Comparison of ENCODE assay signal across 20 mouse cellular contexts in the genomic region with DNA sequence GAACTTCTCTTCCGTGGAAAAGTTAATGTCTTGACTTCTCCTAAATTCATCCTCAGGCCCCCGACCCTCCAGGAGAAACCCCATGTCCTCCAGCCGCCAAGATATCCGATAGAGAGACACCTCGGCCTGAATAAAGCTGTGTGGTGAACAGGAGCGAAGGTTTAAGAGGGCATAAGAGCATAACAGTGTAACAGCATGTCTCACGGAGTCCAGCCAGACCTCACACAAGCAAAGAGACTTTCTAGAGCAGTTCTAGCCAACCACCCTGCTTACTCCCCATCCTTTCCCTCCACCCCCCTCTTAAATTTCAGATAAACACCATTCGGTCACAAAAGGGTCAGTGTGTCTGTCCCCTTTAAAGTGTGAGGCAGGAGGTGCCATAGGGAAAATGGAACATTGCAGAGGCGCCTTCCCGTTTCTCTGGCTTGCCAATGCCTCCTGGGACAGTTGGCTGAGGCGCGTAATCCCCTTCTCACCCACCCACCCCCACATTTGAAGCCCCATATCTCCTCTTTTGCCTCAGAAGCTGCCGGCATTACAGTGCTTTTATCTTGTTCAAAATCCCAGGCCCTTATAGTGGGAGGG. TPM values are rescaled to one million over a fixed set of nuclear protein-coding genes. Genes with fewer than 3 reads are reported as not detected.
DNase-seq lines count a peak whose midpoint lies in the region; ATAC-seq and TF ChIP-seq lines count a peak whose summit lies in the region.
"Had no signal": no experiment of that assay in that cellular context is flagged by ENCODE, and none has a peak within 500 bp of the region (broad histone marks: within the 10 kb centered on the region; RNA-seq: fewer than 3 reads in every experiment).

No protein-coding gene starts in this region.

- peaks cover 57% of the 10 kb centered on the region for H3K4me1 ChIP-seq in kidney, embryonic 15.5 days
- H3K4me1 ChIP-seq in neural tube, embryonic 15.5 days, result peaks cover 16% of the 10 kb centered on the region
- no peaks in the 10 kb centered on the region for H3K4me1 ChIP-seq in thymus, adult 2 months (replicated peaks; ENCODE audit: control insufficient read depth, insufficient read depth, low read length)

- intact Hi-C loops in left cerebral cortex, postnatal 14 days (cut with DNase I), result no loop called here

- peak overlapping the region; percentile 84 for H3K4me2 ChIP-seq in kidney, embryonic 15.5 days
- H3K4me2 ChIP-seq in neural tube, embryonic 15.5 days, result no peak overlapping the region
- H3K4me2 ChIP-seq: forebrain, embryonic 12.5 days; liver, embryonic 15.5 days had no signal

- H3K27me3 ChIP-seq in kidney, embryonic 15.5 days, result peaks cover 98% of the 10 kb centered on the region
- peaks cover 97% of the 10 kb centered on the region for H3K27me3 ChIP-seq in neural tube, embryonic 15.5 days (replicated peaks)
- peaks cover 16% of the 10 kb centered on the region for H3K27me3 ChIP-seq in thymus, adult 2 months (ENCODE audit: control insufficient read depth, insufficient read depth, low read length)
- H3K27me3 ChIP-seq: CH12.LX had no signal

- peak overlapping the region; percentile 98 for H3K27ac ChIP-seq in kidney, embryonic 15.5 days
- no peak overlapping the region for H3K27ac ChIP-seq in neural tube, embryonic 15.5 days (replicated peaks)
- H3K27ac ChIP-seq in thymus, adult 2 months (ENCODE audit: control insufficient read depth, insufficient read depth, low read length), result no peak overlapping the region
- H3K27ac ChIP-seq: forebrain, embryonic 12.5 days; liver, embryonic 15.5 days had no signal

- DNase-seq in adrenal gland, adult 2 months, result peak; percentile 25
- no peak for DNase-seq in adrenal gland, adult 8-10 months
- no peak for DNase-seq in kidney, adult 11 months
- DNase-seq in neural tube, embryonic 10.5 days (ENCODE audit: extremely low spot score, low spot score), result peak; percentile 53
- DNase-seq in thymus, adult 2 months, result no peak
- no peak for DNase-seq in left cerebral cortex, postnatal 14 days (ENCODE audit: low spot score in 2 of 2)
- DNase-seq: cerebellum, postnatal 25 days; heart, adult 11 months; heart, postnatal 10 days; kidney, postnatal 25 days; right cerebral cortex, postnatal 4 days; thymus, adult 18-20 months had no signal

- no peak for TF ChIP-seq CTCF in thymus, adult 2 months (IDR thresholded peaks at IDR 0.05; ENCODE audit: borderline replicate concordance, control insufficient read depth, extremely low read depth, insufficient read depth, low read length, poor library complexity)

- no peaks in the 10 kb centered on the region for H3K36me3 ChIP-seq in kidney, embryonic 15.5 days
- H3K36me3 ChIP-seq in neural tube, embryonic 15.5 days, result no peaks in the 10 kb centered on the region
- no peaks in the 10 kb centered on the region for H3K36me3 ChIP-seq in thymus, adult 2 months (ENCODE audit: control insufficient read depth, insufficient read depth, low read length)
- H3K36me3 ChIP-seq: forebrain, embryonic 12.5 days; liver, embryonic 15.5 days had no signal

- ATAC-seq in kidney, embryonic 15.5 days (replicated peaks; ENCODE audit: low FRiP score), result no peak
- no peak for ATAC-seq in neural tube, embryonic 15.5 days (ENCODE audit: low FRiP score)
- ATAC-seq: hindbrain, embryonic 16.5 days had no signal

- 35% methylated on average over 13 of the region's 13 CpGs for WGBS in kidney, embryonic 15.5 days
- 7% methylated on average over 13 of the region's 13 CpGs for WGBS in neural tube, embryonic 15.5 days
- WGBS in thymus, adult 2 months, result 21% methylated on average over 13 of the region's 13 CpGs

- 0 out of 2 replicates have a peak overlapping the region, but pooled peaks have one; percentile 25 for H3K9ac ChIP-seq in kidney, embryonic 15.5 days
- H3K9ac ChIP-seq in neural tube, embryonic 15.5 days (replicated peaks), result no peak overlapping the region
- H3K9ac ChIP-seq: forebrain, embryonic 12.5 days; liver, embryonic 15.5 days had no signal

- no peak for TF ChIP-seq POLR2A in thymus, adult 2 months (IDR thresholded peaks at IDR 0.05; ENCODE audit: control insufficient read depth, extremely low read depth, insufficient read depth, low read length, poor library complexity)

- H3K4me3 ChIP-seq in kidney, embryonic 15.5 days (replicated peaks), result 0 out of 2 replicates have a peak overlapping the region, but pooled peaks have one; percentile 51
- no peak overlapping the region for H3K4me3 ChIP-seq in neural tube, embryonic 15.5 days (replicated peaks)
- H3K4me3 ChIP-seq in thymus, adult 2 months (ENCODE audit: control insufficient read depth, insufficient read depth, low read length), result no peak overlapping the region
- H3K4me3 ChIP-seq: forebrain, embryonic 12.5 days; liver, embryonic 15.5 days had no signal

- H3K9me3 ChIP-seq in kidney, embryonic 15.5 days (replicated peaks), result no peaks in the 10 kb centered on the region
- no peaks in the 10 kb centered on the region for H3K9me3 ChIP-seq in neural tube, embryonic 15.5 days (replicated peaks)
- H3K9me3 ChIP-seq: forebrain, embryonic 12.5 days; liver, embryonic 15.5 days had no signal

RNA-seq across cellular contexts. Expression of gene Tbx3, which starts 3.0 kb away (rescaled TPM):
- 100 to 1,000 TPM; 285 to 315 TPM for total RNA-seq in adrenal gland, adult 2 months (2021)
- polyA plus RNA-seq in adrenal gland, adult 2 months (2012; rRNA removed), result 854 and 965 TPM in 2 replicates
- 100 to 1,000 TPM; 299 to 549 (median 400) TPM for total RNA-seq in adrenal gland, adult 8-10 months (2022)
- 51.1 and 54.4 TPM in 2 replicates for polyA plus RNA-seq in kidney, embryonic 15.5 days (2015; fragmentation: Nextera tagmentation; extraction: Ambion mirVana)
- 4.1 and 8.4 TPM in 2 replicates for polyA plus RNA-seq in neural tube, embryonic 15.5 days (2015; fragmentation: Nextera tagmentation; extraction: Ambion mirVana)
- 2.1 and 3.2 TPM in 2 replicates for polyA plus RNA-seq in thymus, adult 2 months (2012; rRNA removed)
- total RNA-seq in left cerebral cortex, postnatal 14 days (2021), result 1 to 10 TPM; 3.6 to 5.0 TPM
- total RNA-seq: CH12.LX; megakaryocyte-erythroid progenitor cell, adult 5-6 weeks; monocyte, adult 5-6 weeks had no signal

Comparison
In these comparisons a context has a peak if more than half of its experiments do, and no peak if none do; other contexts are left out.
1. DNase-seq: peak in adrenal gland, adult 2 months (single experiment) and neural tube, embryonic 10.5 days (single experiment); none in adrenal gland, adult 8-10 months (single experiment), kidney, adult 11 months (single experiment), thymus, adult 2 months (single experiment) and left cerebral cortex, postnatal 14 days (0 of 2).
2. RNA of gene Tbx3, which starts 3.0 kb away (polyA plus RNA-seq): 854 to 965 TPM in adrenal gland, adult 2 months; 51.1 to 54.4 TPM in kidney, embryonic 15.5 days, 4.1 to 8.4 TPM in neural tube, embryonic 15.5 days and 2.1 to 3.2 TPM in thymus, adult 2 months; every median in the first group is over 10 times any median in the second.